Mouse (Mus musculus) thymus, postnatal 10 days (tissue): ENCODE measurements around the gene Uqcrq.
"Not testable (repeated sequence)": the region's sequence is repeated elsewhere in the genome, so short reads cannot be mapped to it uniquely, and the experiment has no call there.

Experiments
- DNase-seq, 2 experiments: peaks; one replicate each; pipeline ENCODE4 v3.0.0; 2021; ENCODE audit warnings: low spot score in 2 of 2

Uqcrq gene

DNA sequence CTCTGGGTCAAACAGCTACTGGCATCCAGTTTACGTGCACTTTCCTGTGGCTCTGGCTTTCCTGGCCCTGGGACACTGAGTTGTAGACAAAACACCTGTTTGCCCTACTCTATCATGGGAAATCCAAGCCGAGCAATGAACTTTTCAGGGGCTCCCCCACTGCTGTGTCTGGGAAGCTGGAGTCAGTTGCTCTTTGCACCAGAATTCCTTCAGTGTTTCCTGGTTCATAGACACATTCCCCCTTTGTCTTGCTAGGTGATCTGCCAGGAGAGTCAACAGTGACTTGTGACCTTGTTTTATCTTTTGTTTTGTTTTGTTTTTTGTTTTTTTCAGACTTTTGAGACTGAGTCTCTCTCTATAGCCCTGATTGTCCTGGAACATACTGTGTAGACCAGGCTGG lies 20.7 kb upstream of the Uqcrq start:
- no peak for DNase-seq

GRCm38 (mm10) chr11:53450070-53450705 lies 19.6 kb upstream of the Uqcrq start:
- DNase-seq: peak in 1 of 2 experiments; percentile 33

DNA sequence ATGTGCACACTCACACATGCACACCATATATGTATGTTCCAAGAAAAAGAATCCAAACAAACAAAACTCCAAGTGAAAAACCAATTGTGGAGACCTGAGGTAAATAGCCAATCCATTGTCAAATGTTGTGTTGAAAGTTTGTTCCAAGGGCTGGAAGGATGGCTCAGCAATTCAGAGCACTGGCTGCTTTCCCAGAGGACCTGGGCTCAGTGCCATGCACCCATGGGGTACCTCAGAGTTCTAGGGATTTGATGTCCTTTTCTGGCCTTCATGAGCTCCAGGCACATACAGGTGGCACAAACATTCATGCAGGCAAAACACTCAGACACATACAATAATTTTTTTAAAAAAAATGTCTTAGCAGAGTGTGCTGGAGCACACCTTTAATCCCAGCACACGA lies 17.9 kb upstream of the Uqcrq start:
- no peak for DNase-seq

- DNase-seq: no peak
Observed at GRCm38 (mm10) chr11:53447996-53448395, 17.4 kb upstream of the Uqcrq start.

GRCm38 (mm10) chr11:53446183-53446582 lies 15.6 kb upstream of the Uqcrq start:
- DNase-seq: no peak

- DNase-seq: no peak
Observed at GRCm38 (mm10) chr11:53445562-53445961, 14.9 kb upstream of the Uqcrq start.

GRCm38 (mm10) chr11:53443861-53444260 lies 13.2 kb upstream of the Uqcrq start:
- DNase-seq: peak; percentile 26 to 35

DNA sequence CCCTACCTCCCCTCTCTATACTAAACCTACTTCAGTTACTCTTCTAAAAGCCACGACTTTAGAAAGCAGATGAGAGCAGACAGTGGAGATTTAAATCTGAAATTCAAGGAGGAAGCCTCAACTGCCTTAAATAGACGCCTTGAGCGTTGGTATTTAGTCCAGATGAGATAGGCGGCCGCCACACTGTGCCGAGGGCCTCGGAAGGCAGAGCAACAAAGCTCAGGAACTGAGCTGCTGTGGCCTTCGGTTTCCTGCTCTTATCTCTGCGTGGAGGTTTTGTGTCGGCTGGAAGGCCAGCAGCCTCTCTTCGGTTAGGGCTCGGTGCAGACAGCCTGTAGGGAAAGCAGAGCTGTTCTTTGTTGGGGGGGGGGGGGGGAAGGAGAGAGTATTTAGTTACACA lies 11.3 kb upstream of the Uqcrq start:
- DNase-seq: peak; percentile 39 to 41

- no peak for DNase-seq
Observed at GRCm38 (mm10) chr11:53436338-53436737, 5.7 kb upstream of the Uqcrq start.

DNA sequence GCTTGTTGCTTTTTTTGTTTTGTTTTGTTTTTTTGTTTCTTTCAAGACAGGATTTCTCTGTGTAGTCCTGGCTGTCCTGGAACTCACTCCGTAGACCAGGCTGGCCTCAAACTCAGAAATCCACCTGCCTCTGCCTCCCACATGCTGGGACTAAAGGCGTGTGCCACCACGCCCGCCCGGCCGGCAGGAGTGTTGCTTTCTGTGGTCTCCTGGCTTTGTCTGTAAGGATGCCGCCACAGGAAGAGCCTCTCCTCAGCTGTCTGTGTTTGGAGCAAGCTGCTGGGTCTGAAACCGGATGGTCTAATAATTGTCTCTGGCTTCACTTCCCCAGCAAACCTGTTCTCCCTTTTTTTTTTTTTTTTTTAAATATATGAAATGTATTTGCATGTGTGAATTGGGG lies 4.9 kb upstream of the Uqcrq start:
- no peak for DNase-seq

- no peak for DNase-seq
Observed at GRCm38 (mm10) chr11:53433057-53433456, 2.4 kb upstream of the Uqcrq start.

- DNase-seq: peak in 1 of 2 experiments; percentile 20
Observed at GRCm38 (mm10) chr11:53431347-53432056, 871 bp upstream of the Uqcrq start.

- DNase-seq: no peak
Observed at GRCm38 (mm10) chr11:53430300-53430669, 346 bp downstream of the Uqcrq start.

DNA sequence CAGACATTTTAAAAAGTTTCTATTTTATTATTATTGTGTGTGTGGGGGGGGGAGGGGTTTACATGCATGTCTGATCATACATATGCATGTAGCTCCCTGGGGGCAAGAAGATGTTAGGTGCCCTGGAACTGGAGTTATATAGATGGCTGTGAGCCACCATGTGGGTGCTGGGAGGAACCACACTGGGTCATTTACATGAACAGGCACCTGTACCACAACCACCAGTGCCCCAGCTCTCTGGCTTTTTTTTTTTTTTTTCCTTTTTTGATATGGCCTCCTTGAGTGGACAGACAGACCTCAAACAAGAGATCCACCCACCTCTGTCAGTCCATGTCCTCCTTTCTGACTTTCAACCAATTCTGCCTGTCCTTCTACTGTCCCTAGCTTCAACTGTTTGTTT lies 1.4 kb downstream of the Uqcrq start:
- DNase-seq: no peak

- DNase-seq: no peak
Observed at GRCm38 (mm10) chr11:53428716-53429057, 1.9 kb downstream of the Uqcrq start.

DNA sequence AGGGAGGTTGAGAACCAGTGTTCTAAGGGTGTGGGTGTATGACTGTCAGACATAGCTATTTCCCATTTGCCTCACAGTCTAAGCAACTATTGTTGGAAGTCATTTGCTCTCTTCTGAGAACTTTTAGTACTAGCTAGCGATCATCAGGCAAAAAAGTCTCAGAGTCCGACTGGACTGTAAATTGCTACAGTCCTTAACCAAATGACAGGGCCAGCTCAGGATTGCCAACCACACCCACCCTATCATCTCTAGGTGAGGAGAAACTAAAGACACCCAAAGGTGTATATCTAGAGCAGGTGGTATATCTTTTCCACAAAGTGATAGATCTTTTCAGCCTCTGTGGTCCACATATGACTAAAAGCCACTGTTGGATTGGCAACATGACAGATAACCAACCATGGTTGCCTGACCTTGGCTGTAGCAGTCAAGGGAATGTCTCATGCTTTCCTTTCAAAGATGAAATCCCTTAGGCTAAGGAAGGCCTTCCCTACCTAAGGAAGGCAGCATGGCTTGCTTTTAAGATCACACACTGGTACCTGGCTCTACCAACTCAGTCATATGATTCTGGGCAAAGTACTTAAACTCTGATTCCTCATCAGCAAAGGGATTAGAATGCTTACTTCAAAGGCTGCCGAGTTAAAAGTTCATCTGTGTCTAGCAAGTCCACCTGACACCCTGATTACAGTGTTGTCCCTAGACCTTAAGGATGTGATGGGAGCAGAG lies 2.5 kb downstream of the Uqcrq start:
- DNase-seq: no peak

DNA sequence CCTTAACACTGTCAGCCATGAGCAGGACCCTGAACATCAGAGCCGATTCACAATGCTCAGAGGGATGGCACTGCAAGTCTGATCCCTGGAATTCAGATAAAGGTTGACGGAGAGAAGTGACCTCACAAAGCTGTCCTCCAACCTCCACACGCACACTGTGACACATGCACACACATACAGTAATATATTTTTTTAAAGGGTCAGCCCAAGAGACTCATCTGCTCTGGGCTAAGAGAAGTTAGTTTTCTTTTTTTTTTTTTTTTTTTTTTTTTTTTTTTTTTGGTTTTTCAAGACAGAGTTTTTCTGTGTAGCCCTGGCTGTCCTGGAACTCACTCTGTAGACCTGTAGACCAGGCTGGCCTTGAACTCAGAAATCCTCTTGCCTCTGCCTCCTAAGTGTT lies 3.7 kb downstream of the Uqcrq start:
- not testable (repeated sequence) for DNase-seq

DNA sequence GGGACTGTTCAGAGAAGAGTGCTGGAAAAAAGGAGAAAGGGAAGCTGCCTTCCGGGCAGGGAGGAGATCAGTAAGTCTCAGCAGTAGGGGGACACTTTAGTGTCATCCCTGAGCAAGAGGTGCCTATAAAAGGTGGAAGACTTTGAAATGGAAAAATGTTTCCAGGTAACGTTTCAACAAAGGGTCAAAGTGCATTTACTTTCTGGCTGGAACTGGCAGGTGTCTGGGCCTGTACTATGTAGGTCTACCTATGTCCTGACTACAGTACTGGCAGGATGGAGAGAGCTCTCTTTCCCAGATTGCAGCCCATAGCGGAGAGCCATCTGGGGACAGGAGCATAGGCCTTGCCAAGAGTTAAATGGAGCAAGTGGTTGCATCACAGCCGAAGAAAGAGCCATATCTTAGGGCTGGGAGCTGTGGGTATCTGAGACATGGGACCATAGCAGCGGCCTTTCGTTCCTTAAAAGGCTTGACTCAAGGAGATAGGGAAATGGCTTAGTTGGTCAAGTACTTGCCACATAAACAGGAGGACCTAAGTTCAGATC lies 4.8 kb downstream of the Uqcrq start:
- no peak for DNase-seq

DNA sequence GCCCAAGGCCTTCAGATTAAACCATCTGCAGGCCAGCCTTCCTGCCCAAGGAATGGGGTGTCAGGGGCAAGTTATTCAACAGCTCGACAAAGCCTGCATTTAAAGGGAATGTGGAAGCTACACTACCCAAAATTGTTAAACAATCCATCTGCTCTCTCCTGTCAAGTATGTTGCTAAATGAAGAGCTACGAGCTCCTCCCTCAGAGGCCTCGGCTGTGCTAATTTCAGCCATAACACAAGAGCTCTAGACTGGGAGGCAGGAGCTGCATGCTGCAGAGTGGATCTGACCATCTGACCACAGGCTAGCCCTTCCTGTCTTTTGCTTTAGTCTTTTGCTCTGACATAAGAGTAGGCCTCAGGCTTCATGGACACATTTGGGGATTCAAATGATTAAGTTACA lies 5.4 kb downstream of the Uqcrq start:
- no peak for DNase-seq

DNA sequence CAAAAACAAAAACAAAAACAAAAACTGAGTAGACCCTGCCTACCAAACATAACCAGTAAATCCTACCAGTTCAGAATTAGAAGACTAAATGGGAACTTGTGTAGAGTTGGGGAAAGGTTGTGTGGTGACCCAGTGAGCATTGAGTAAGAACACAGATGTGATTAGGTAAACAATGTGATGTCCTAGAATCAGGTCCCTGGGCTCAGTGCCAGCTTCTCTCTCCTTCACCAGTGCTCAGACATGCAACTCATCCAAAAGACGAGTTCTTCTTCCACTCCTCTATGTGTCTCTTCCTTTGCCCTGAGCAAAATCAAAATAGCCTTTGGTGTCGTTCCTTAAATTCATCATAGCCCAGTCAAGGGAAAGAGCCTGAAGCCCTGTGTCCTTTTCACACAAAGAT lies 5.8 kb downstream of the Uqcrq start:
- no peak for DNase-seq

DNA sequence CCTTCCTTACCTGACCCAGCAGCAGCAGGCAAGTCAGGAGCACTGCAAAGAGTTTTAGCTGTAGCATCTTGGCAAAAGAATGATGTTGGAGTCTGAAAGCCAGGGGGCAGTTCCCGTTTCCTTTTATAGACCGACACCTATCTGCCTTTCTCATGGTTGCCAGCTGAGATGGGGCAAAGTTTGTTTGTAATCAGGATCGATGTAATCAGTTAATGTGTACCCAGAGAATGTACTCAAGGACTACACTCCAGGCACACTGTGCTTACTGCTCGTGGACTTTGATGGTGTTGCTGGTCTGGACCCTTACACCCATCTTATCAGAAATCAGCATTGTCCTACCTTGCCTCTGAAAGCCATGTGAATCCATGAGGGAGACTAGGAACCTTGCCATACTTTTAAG lies 7.6 kb downstream of the Uqcrq start, which contains the start of gene Leap2:
TSS of gene Leap2 (minus strand) at position 135 of the 400 bp plus-strand sequence.
- no peak for DNase-seq

DNA sequence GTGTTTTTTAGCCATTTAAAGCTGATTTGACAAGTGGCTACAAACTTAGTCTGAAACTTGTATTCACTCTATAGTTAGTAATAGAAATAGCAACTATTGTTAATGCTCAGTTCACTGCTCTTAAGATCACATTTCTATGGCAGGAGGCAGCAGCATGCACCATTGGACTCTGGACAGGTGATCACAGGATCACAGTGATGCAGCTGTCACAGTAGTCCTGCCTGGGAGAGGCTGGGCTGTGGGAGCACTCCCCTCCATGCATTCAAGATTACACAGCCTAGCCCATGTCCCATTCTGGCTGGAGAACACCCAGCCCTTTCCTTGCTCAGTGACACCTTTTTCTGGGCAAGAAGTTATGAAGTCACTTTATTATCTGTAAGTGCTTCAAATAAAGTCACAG lies 12.6 kb downstream of the Uqcrq start:
- DNase-seq: no peak

- no peak for DNase-seq
Observed at GRCm38 (mm10) chr11:53413871-53414270, 16.8 kb downstream of the Uqcrq start.
